Mouse (Mus musculus): Measurements from ENCODE around the gene Rnf2.
"Not testable (repeated sequence)": the region's sequence is repeated elsewhere in the genome, so short reads cannot be mapped to it uniquely, and the experiment has no call there.

The Rnf2 gene

DNA sequence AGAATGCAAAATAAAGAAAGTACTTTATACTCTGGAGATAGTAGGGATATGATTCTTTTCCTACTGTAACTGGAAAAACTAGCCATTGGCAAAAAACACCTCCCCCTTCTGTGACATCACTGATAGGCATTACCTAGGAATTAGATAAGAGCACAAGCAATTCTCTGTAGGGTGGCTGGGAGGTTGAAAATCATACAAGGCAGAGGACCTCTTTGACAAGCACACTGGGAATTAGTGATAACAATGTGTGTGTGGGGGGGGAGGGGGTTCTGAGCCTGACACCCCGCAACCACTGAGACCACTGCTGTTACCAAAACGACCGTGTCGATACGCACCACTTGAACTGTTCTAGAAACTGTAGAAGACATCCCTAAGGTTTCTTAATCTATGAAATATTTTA is 16.0 kb downstream of the Rnf2 start:
- no peak for DNase-seq (ENCODE audit: low spot score in 2 of 2)

GRCm38 (mm10) chr1:151483568-151483967 is 17.2 kb downstream of the Rnf2 start:
- DNase-seq (ENCODE audit: low spot score in 2 of 2): no peak

GRCm38 (mm10) chr1:151482497-151482896 is 18.3 kb downstream of the Rnf2 start:
- no peak for DNase-seq (ENCODE audit: low spot score in 2 of 2)

- DNase-seq (ENCODE audit: low spot score in 2 of 2): not testable (repeated sequence)
Measured at GRCm38 (mm10) chr1:151472386-151472785, 28.4 kb downstream of the Rnf2 start.

DNA sequence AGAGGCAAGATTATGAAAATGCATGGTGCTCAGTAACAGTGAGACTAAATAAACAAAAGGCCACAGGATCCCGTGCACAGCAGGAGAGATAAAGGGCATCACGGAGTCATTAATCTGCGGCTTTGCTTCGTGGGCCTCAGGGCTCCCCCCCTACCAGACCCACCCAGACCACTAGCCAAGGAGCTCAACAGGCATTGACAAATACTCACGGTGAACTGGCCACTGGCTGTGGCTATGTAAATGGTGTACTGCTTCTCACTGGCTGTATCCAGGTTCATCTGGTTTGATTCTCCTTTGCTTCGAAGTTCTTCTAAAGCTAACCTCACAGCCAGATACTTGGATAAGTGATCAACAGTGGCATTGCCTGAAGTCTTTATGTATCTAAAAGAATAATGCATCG is 29.3 kb downstream of the Rnf2 start:
- DNase-seq (ENCODE audit: low spot score in 2 of 2): no peak

GRCm38 (mm10) chr1:151466571-151466970 is 34.2 kb downstream of the Rnf2 start:
- DNase-seq (ENCODE audit: low spot score in 2 of 2): no peak

DNA sequence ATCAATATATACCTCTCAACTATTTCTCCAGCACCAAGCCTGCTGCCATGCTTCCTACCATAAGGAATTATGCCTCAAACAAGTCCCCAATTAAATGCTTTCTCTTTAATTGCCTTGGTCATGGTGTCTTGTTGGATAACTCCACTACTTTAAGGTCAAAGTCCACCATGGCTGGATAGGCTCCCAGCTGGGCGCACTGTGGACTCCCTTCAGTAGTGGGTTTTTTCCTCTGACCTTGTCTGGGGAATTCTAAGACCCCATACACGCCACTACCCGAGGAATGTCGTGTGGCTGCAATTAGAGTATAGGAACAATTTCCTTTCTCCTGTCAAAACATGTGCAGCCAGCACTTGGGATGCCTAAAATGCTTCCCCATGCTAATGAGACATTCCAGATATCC is 35.8 kb downstream of the Rnf2 start:
- no peak for DNase-seq (ENCODE audit: low spot score in 2 of 2)

- no peak for DNase-seq (ENCODE audit: low spot score in 2 of 2)
Measured at GRCm38 (mm10) chr1:151461265-151461664, 39.5 kb downstream of the Rnf2 start.

DNA sequence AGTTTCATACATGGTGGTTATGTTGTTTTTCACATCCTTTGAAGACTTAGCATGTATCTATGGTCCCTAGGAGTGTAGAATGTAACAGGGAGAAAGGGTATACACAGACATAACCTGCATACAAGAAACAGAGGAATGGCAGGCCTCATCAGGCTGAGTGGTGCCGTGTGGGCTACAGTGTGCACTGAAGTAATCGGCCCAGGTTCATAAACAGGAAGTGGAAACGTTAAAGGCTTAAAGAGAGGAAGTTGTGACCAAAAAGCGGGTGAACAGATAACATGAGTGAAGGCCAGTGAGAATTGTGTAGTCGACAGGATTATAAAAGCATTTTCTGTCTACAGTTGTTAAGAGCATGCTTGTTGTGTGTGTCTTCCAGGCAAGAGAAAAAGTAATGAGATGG is 43.7 kb downstream of the Rnf2 start:
- DNase-seq (ENCODE audit: low spot score in 2 of 2): no peak

- DNase-seq (ENCODE audit: low spot score in 2 of 2): no peak
Measured at GRCm38 (mm10) chr1:151451946-151452345, 48.8 kb downstream of the Rnf2 start.

DNA sequence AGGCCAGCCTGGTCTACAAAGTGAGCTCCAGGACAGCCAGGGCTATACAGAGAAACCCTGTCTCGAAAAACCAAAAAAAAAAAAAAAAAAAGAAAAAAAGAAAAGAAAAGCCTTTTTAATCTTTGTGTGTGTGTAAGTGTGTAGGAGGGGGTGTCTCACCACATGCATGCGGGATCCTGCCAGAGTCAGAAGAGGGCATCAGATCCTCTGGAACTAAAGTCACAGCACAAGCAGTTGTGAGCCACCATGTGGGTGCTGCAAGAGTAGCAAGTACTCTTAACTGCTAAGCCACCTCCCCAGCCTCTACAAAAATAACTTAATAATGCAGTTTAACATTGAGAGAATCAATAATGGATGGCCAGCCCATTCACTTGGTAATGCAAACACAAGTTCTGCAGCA is 49.9 kb downstream of the Rnf2 start:
- DNase-seq (ENCODE audit: low spot score in 2 of 2): no peak

- no peak for DNase-seq (ENCODE audit: low spot score in 2 of 2)
Measured at GRCm38 (mm10) chr1:151449866-151450265, 50.9 kb downstream of the Rnf2 start.

DNA sequence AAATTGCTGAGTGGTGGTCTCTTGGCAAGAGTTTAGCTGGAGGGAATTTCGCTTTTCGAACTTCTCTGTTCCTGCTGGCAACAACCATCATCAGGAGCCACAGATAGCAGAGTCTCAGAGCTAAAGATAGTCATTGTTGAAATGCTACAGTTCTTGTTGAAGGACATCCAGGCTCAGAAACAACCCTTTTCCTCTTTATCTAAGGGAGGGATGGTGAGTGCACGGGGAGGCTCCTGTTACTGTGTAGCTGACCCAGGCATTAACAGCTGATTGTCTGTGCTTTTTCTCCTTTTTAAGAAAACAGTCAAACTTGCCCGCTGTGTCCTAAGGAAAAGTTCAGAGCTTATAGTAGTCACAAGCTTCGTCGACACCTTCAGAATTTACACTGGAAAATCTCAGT is 65.3 kb downstream of the Rnf2 start:
- DNase-seq (ENCODE audit: low spot score in 2 of 2): no peak

DNA sequence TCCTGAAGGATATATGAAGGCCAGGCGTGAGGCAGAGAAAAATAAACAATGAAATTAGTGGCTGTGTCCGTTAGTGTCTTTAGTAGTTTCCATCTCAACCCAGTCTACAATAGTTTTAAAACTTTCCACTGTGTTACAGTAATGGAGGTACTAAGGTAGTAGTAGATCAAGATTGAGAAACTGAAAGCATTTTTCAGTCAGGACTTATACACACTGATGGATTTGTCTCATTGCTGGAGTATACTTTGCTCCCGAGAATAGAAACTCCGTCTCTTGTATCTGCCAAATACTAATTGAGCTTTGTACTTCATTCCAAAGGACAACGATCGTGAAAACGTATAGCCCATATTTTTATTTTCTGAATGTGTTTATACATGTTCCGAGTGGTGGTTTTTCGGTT is 71.4 kb downstream of the Rnf2 start:
- DNase-seq (ENCODE audit: low spot score in 2 of 2): no peak

- DNase-seq (ENCODE audit: low spot score in 2 of 2): peak; percentile 99
Measured at GRCm38 (mm10) chr1:151428263-151429221, 72.2 kb downstream of the Rnf2 start, which contains the start of the genes Swt1 and Trmt1l. Gene Swt1 (minus strand): TSS chr1:151428455. Gene Trmt1l (plus strand): TSS chr1:151428542.

DNA sequence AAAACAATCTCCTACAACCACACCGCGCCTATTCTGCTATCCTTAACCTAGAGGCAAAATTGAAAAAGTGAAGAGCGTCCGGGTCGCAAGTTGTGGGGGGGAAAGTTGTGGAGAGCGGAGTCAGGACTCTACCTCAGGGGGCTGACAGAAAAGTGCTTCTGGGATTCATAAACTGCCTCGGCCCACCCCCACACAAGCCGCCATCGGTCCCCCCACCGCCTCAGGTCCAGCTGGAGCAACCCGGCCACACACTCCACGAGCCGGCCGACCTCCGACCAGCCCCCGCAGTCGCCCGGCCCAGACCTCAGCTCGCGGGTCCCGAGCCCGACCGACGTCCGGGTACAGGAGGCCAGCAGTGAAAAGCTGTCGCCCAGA is 72.9 kb downstream of the Rnf2 start:
- no peak for DNase-seq (ENCODE audit: low spot score in 2 of 2)

GRCm38 (mm10) chr1:151426947-151427600 is 73.7 kb downstream of the Rnf2 start:
- DNase-seq (ENCODE audit: low spot score in 2 of 2): no peak

DNA sequence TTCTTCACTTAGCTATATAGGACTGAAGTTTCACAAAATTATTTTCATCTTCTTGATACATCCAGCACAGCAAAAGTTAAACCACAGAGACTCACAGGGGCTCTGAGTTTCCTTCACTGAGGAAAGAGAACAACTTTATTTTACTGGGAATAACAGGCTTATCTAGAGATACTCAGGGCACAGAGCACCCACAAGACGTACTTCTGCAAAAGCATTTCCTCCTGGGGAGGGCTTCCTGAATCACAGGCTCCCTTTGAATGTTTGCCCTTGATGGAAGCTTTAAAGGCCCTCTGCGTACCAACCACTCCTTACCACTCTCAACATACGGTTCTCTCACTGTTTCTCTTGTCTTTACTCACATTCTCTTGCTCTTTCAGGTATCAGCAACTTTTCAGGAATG is 78.6 kb downstream of the Rnf2 start:
- DNase-seq (ENCODE audit: low spot score in 2 of 2): no peak

DNA sequence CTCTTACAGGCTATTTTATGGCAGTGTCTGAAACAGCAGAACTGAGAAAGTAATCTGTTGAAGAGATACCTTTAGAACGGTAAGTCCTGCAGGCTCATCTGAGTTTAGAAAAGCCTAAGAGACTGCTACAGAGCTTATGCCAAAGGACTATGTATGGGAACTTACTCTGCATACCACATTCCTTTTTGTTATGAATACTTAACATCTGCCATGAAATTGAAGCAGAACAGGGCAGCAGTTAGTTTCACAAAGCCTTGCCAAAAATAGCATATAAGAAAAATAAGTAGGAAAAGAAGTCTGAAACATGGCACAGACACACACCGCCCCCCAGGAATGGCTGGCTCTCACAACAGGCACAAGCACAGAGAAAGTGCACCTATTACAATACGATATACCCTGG is 90.9 kb downstream of the Rnf2 start:
- DNase-seq (ENCODE audit: low spot score in 2 of 2): no peak

Data from right cerebral cortex, postnatal 36 days (tissue).